Mouse (Mus musculus) T-helper 2 cell (primary cell): ENCODE measurements around the gene Epb41l1.

ENCODE experiments used
- in situ Hi-C: fragments of 300-600 bp; cut with MboI, MseI; formaldehyde crosslinking; loops from one replicate; pipeline ENCODE4 v1.15.1; 2025; ENCODE audit warnings: high pct_unique_total_duplicates

The Epb41l1 gene

DNA sequence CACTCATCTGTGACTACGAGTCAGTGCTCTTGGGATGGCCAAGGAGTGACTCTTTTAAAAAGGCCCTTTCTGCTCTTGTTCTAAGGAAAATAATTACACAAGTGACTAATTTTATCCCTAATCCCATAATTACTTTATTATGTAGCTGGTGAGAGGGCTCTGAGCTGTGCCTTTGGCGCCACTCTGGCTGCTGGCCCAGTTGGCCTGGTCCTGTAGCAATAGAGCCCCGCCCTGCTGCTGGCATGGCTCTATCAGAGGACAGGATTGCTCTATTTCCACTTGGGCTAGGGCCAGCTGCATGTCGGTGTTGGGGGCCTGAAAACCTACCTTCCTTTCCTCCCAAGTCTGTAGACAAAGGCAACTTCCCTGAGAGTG is 36.6 kb downstream of the Epb41l1 start:
- in situ Hi-C loops, result no loop called here

DNA sequence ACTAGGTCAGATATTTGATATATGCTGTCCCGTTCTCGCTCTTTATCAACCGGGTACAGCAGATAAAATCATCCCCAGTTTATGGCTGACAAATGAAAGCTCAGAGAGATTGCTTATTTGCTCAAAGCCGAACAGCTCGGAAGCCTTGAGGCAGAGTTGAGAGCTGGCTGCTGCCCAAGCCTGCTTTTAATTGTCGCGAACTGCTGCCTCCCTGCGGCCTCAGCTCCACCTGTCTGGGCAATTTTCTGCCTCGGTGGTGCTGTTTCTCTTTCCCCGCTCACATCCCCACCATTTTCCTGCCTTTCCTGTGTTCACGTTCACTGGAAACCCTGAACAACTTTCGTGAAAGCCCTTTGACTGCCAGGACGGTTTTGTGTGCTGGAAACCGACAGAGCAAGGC is 39.8 kb downstream of the Epb41l1 start:
- in situ Hi-C loops, result no loop called here

DNA sequence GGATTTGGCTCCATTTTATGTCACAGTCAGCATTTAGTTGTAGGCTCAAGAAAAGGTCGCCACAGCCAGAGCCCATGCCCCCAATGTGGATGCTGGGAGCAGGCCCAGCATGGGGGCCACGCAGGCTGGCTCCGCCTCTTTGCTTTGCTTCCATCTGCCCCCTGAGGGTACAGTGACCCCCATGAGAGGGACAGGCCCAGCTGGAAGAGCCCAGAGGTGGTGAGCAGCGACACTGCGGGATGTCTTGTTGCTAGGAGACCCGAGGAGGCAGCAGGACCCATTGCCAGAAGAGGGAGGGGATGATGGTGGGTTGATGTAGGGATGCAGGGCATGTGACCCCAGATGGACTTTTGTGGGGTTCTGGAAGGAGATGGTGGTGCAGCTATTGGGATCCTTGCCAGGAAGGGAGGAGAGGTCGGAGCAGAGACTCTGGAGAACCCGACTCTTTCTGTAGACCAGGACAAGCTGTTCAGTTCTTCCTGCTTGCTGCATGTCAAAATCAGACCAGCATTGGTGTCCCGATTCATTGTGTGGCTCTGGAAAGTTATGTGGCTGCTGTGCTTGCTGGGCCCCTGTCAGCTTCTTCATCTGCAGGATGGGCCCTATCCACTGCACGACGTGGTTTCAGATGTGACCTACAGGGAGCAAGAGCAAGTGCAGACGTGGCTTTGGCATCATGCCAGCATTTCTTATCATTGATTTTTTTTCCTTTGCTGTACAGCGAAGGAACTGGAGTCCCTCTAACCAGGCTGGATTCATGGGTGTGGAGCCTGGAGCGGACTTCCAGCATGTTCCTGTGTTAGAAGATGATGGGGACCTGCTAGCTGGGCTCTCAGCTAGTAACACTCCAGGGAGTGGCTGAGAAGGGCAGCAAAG is 41.7 kb downstream of the Epb41l1 start:
- in situ Hi-C loops, result no loop called here

DNA sequence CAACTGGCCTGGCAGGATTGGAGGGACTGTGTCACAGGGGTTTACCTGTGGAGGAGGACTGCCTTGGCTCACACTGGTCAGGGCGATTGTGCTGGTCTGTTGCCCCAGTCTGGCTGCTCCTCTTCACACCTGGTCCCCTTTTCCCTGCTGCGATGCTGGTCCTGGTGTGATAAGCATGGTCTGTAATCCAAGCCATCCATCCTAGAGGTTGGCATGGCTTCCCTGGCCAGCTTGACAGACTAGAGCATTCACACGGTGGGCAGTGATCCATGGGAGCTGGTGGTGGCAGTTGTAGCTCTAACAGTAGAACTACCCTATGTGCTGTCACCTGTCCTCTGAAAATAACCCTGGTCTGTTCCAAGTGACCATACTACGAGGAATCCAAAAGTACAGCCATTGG is 43.7 kb downstream of the Epb41l1 start:
- in situ Hi-C loops, result no loop called here

DNA sequence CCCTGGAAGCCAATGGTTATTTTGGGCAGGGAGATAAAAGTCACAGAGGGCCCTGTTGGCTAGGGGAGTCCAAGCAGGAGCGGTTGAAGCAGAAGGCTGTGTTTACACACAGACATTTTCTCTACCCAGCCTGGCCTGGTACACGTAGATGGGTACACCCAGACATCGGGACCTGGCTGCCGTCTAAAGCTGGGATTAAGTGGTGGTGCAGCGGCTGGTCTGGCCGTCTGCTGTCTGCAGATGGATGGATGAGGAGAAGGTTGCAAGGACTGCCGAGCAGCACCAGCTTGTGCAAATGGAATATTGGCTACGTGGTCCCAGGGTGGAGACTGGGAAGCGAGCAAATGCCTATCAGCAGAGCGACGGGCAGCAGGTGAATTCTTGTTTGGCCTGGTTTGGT is 46.8 kb downstream of the Epb41l1 start:
- in situ Hi-C loops, result no loop called here

DNA sequence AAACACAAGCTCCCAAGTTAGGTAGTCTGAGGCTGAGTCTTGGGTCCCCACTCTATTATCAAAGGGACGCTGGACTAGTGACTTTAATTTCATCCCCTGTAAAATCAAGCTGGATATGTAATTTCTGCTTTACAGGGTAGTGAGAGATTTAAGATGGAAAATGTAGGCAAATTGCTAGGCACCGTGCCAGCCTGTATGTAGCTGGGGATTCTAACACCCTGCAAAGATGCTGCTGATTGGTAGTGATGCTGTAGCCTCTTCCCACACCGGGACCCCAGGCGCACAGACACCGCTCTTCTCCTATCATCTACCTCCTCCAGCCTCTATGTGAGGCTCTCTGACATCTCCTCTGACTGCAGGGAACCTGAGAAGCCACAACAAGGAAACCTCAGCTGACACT is 48.2 kb downstream of the Epb41l1 start:
- in situ Hi-C loops, result no loop called here

DNA sequence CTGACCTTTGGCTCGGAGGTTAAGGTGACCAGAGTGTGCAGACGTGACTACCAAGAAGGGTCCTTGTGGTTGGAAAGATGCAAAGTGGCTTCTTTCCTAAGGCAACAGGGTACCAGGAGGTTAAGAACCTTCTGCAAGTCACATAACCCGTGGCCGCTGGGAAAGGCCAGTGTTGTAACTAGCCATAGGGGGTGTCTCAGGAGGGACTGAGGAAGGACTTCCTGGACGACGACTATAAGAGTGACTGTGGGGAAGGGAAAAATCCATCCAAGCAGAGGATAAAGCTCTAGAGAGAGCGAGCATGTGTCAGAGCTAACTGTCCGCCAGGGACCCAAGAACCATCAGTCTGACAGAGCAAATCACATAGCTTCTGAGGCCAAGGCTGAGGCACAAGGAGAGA is 48.8 kb downstream of the Epb41l1 start:
- in situ Hi-C loops, result no loop called here

DNA sequence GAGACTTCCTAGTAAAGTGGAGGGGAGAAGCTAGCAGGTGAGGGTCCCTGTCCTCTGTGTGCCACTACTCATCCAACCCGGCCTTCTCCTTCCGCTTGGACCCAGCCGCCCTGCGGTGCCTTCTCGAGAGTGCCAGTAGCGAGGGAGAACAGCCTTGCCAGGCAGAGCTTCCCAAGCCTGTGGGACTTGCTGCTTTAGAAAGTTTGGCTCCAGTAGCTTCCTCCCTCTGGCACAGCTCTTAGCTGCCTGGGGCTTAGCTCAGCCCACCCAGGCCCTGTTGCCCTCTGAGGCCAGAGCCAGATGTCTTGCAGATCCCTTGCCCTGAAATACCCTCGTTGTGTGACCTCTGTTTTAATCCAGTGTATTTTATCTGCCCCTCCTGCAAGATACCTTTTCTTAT is 50.2 kb downstream of the Epb41l1 start:
- in situ Hi-C loops, result no loop called here

DNA sequence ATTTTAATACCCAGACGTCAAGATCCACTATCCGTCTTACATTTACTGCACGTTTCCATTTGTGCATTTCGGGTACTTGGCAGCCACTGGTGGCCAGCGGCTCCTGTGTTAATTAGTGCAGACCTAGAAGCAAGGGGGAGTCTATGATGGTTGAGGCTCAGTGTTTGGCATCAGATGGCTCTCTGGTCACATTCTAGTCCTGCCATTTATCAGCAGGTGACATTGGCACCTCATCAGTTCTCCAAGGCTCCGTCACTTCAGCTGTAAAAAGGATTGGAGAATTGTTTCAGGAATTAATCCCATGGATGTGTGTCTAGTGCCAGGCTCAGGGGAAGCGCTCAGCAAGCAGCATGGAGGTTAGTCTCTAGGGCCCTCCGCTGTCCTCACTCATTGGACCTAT is 51.6 kb downstream of the Epb41l1 start:
- in situ Hi-C loops, result no loop called here

DNA sequence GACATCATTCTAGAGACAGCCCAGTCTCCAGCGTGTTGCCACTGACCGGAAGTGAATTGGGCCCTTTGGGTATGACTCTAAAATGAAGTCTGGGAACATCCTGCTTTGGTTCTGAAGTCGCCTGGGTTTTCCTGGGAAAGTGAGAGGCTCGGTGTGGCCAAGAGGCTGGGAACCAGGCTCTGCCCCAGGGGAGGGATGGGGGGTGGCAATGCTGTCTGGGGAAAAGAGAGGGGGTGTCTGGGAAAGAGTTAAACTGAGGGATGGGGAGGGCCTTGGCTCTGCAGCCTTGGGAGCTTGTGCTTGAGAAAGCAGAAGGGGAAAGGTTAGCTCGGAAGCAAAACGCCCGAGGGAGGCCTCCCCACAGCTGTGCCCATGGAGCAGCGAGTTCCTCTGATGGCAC is 53.0 kb downstream of the Epb41l1 start:
- in situ Hi-C loops, result no loop called here

DNA sequence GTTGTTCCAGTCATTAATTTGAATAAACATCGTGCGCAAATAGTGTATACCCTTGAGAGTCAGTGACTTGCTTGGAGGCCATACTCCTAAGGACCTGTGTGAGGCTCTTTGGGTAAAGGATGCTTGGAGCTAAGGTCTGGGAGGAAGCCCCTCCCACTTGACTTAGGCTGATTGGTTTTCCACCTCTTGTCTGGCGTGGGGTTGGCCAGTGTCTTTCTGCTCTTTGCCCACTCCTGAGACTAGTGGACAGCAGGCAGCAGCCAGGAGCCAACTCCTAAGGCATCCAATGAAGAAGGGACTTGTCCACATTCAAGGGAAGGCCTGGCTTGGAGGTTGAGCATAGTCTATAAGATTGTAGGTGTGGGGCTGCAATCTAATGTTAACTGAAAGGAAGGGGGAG is 53.4 kb downstream of the Epb41l1 start:
- in situ Hi-C loops, result no loop called here

DNA sequence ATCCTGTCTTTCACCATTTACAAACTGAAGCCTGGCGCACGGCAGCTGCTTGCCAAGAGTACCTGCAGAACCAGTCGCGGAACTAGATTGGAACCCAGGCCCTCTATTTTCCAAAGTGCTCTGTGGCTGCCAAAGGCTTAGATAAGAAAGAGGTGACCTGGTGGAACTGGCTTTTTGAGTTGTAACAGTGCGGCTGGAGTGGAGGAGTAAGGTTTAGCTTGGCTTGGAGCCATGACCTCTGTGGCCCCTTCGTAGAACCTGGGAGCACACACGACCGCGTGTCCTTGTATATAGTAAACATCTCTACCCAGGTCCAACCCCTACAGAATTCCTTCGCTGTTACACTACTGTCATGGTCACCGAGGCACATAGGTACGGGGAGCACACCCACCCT is 54.2 kb downstream of the Epb41l1 start:
- in situ Hi-C loops, result no loop called here

DNA sequence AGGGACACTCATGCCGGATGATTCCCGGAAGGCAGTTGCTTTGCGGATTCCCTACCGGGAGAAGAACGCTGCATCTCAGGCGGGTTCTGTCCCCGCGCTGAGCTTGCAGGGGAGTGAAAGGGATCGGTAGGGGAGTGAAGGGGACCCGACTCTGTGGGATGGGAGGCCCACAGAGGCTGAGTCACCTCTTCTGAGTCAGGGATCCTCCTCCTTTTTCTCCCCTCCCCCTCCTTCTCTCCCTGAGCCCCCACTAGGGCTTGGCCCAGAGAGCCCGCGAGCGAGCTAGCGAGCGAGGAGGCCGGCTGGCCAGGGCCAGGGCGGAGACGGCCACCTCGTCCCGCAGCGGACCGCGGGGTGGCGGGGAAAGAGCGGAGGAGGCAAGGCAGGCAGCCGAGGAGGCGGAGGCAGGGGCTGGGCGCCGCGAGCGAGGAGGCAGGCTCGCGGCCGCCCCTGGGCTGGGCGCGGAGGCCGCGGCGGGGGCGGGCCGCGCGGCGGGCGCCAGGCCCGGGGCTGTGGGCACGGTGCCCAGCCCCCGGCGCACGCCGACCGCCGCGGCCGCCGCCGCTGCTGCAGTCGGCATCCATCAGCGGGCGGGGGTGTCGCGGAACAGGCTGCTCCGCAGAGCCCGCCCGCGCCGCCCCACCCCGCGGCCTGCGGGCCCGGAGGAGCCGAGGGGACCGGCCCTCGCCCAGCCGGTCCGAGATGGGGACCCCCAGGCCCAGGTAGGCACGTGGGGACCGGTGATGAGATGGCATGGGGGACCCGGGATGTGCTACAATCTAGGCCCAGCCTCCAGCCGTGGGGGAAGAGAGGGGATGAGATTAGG is 54.8 kb downstream of the Epb41l1 start:
- in situ Hi-C loops, result no loop called here

DNA sequence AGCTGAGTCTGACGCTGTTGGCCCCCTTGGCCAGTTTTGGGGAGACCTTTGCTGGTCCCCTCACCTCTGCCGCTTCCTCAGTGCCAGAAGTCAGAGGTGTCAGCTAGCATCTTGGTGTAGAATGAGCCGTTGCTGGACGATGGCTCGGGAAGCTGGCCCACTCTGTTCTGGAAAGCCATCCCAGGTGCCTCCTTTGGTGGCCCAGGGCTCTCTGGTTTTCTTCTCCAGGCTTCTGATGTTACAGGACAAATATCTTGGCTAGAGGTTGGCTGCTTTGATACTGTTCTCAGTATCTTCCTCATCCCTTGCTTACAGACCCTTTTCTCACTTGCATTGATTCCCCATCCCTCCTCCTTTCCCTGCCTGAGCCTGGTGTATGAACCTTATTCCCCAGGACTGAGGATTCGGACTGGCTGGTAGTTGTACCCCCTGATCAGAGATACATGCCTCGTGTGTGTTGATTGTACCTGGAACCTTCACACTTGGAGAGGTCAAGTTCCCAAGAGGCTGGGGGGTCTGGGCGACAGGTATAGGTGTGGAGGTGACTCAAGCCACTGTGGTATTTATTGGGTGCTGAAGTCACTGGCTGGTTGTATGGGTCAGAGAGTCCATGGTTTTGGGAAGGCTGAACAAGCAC is 55.5 kb downstream of the Epb41l1 start:
- in situ Hi-C loops, result no loop called here

DNA sequence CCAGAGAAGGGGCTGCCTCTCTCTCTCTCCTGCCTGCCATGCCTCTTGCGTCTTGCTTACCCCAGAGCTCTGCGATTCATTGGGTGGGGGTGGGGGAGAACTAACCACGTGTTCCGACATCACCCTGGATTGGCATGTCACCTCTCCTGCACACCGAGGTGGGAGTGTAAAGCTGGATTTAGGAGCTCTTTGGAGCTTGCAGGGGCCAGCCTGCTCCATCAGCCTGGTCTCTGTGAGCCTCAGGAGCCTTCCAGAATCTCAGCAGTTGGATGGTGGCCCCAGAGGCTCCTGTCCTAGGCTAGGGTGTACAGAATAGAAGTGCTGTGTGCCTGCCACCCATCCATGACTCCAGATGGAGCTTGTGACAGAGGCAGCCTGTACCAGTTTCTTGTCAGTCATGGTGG is 56.0 kb downstream of the Epb41l1 start:
- in situ Hi-C loops, result no loop called here

DNA sequence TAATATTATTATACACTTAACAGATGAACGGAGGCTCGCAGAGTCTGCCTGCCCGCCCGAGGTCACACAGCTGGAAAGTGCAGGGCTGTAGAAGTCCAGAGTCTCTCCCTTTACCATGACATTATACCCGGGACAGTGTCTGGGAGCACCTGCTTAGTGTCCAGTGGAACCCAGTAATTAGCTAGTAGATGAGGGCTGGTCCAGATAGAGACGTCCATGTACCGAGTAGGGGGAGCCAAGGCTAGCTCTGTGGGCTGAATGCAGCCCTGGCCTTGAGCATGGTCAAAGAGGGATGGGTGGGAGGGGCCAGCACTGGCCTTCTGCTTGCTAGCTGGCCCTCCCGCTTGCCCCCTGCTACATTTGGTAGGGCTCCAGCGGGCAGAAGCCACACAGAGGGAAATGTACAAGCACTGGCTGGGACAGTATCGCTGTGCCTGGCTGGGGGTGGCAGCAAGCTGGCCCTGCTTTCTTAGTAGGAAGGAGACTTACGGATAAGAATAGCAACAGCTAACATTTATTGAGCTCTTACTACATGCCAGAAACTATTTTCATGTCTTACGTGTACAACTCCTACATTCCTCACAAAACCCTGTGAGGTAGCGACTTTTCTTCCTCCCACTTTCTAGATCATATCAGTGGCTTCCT is 57.5 kb downstream of the Epb41l1 start:
- in situ Hi-C loops, result no loop called here

DNA sequence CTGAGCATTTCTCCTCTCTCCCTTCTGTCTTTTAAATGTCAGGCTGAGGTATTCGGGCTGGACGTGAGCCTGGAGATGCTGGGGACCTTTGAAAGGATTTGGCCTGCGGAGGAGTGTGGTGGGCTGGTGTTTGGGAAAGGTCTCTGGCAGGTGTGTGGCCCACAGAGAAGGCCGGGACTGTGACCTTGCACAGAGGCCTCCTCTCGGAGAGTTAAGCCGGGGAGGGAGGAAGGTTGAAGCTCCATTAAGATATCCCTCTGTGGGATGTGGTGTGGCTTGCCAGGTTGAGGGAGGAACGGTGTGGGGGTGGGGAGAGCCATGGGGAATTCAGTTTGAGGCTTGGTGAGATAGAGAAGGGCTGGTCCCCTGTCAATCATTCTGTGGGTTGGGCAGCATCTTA is 59.1 kb downstream of the Epb41l1 start:
- in situ Hi-C loops, result no loop called here

DNA sequence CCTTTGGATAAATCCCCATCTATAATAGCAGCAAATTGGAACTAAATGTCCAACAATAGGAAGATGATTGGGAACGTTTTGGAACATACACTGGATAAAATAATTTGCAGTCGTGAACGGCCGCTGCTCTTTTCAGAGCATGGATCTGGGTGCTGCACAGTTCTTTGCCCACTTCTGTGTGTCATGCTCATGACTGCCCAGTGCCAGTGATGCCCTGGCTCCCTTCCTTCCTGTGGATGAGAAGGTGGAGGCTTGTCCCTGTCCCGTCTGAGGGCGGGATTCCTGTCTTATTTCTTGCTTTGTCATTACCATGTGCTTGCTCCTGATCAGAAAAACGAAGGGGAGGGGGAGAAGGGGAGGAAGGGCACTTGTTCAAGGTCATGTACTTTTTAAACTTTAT is 59.6 kb downstream of the Epb41l1 start:
- in situ Hi-C loops, result no loop called here

DNA sequence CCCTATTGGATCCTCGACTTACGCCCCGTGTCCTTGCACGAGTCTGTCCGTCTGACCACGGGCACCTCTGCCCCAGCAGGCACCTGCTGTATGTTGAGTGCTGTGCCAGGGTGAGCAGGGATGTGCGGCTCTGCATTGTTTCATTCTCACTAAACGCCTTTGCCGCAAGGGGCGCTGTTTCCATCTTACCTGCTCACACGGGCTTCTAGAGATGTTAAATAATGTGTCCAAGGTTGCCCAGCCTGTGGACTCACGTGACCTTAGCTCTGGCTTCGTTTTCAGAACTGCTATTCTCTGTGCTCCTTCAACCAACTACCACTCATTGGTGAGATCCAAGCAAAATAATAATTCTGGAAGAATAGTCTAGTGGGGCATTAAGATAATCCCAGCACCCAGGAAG is 61.6 kb downstream of the Epb41l1 start:
- in situ Hi-C loops, result no loop called here

DNA sequence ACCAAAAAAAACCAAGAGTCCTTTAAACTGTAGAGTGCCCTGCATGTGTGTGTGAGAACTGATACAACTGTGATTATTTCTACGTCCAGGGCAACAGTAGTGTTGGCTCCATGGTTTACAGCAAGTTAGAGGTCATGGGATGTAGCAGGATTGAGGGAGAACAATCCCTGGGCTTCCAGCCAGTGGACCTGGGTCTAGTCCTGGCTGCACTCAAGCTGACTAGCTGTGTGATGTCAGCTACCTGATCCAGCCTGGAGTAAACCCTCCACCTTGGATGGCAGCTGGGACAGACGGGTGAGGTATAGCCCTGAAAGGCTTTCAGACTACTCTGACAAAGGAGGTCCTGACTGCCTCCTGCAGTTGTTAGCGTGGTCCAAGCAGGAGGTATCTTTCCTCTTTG is 62.1 kb downstream of the Epb41l1 start:
- in situ Hi-C loops, result no loop called here

DNA sequence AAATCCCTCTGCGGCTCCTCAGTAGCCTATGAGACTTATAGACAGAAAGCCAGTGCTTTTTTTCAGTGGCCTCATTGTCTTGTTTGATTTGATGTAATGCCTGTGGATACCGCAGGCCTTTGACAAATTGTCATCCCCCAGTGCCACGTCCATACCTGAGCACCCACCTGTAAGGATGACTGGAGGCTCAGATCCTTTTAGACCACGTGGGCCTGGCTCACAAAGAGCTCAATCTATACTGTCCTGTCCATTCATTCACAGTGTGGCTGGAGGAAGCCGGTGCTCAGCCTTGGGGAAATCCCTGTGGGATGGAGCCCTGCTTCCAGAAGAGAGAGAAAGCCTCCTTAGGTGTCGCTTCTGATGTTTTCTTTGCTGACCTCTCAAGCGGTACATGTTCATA is 62.5 kb downstream of the Epb41l1 start:
- in situ Hi-C loops, result no loop called here

DNA sequence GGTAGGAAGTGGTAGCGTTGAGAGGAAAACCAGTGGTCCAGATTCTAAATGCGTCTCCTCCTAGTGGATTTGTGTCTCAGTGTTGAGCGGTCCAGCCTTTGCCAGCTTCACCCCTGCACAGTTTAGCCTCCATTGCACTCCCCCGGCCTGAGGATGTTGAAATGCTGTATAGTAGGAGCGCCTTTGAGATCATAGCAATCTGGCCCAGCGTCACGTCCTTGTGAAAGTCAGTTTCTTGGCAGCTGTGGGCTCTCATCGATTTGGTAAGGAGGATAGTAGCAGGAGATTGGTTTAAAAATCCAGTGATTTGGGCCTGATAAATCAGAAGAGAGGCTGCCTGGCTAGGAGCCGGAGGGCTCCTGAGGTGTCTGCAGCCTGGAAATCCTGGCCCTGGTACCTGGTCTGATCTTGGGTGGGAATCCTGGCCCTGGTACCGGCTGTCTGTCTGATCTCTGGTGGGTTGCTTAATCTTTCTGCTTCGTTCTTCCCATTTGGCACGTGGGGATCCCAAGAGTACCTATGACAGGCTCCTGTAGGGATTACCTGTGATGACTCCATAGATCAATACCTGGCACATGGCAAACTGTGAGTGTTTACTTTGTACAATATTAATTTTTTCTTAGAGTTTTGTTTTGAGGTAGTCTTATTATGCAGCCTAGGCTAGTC is 65.5 kb downstream of the Epb41l1 start:
- in situ Hi-C loops, result no loop called here
